Mouse (Mus musculus): ENCODE data around the gene Trpm1.
"Not testable (repeated sequence)": the region's sequence is repeated elsewhere in the genome, so short reads cannot be mapped to it uniquely, and the experiment has no call there.

Trpm1 gene

GRCm38 (mm10) chr7:64153535-64153934 lies at the start of gene Trpm1:
Gene Trpm1, plus strand, starts transcription at chr7:64153835.
- no peak for DNase-seq (ENCODE audit: low spot score)

GRCm38 (mm10) chr7:64122131-64122715 lies 31.4 kb upstream of the Trpm1 start:
- no peak for DNase-seq (ENCODE audit: low spot score)

- no peak for DNase-seq (ENCODE audit: low spot score)
Measured at GRCm38 (mm10) chr7:64123721-64124120, 29.9 kb upstream of the Trpm1 start.

DNA sequence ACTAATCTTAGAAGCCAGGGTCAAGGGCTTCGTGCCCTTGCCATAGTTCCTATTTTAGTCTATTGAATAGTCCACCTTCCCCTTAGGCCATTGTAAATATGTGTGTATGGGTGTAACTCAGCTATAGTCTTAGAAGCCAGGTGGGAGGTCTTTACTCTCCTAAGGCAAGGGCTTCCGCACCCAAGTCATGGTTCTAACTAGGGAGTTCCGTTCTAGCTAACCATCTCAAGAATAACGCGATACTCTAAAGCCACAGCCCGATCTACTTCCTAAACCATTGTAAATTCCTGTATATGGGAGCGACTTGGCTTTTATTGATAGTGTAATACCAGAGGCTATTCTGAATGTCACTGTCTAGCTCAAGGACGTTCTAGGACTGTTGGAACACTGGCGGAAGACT lies 27.6 kb upstream of the Trpm1 start:
- DNase-seq (ENCODE audit: low spot score) = not testable (repeated sequence)

DNA sequence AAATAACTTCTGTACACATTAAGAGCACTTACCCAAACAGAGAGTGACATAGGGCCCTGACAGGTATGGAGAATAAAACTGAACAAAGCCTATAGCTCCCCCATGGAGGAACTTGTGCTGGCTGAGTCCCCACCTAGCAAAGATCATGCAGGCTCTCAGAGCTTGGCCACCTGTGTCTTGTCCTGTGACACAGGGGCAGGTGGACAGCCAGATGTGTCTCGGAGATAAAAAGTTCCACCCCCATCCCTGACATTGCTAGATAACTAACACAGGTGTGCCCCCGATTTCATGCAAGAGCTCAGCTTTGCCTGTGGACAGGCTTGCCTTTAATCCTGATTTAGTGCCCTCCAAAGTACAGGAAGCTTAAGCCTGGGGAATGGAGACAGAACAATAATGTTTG lies 13.8 kb upstream of the Trpm1 start:
- DNase-seq (ENCODE audit: low spot score) = no peak

DNA sequence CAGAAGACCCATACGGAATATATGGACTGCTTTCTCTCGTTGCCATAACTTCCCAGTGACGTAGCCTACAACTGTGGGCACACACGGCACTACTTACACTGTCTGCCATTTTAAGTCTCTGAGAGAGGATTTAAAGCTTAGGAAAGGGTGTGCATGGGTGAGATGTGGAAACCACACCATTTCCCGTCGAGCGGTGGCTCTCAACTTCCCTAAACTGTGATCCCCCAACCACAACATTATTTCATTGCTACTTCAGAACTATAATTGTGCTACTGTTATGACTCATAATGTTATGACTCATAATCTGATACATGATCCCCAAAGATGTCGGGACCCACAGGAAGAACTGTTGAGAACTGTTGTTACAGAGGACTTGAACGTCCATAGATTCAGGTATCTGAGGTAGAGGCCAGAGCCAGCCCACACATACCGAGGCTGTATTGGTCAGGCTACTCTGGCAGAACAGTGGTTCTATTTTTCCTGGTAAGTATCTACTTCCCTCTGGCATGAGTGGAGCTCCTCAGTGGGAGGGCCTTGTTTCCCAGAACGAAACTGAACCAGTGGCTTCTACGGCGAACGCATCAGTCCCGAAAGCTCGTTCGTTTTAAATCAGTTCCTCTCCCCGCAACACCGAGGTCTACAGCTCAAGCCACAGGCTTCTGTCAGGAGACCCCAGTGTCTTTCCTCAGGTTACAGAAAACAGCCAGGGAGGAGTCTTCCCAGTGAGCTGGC lies 12.2 kb upstream of the Trpm1 start:
- no peak for DNase-seq (ENCODE audit: low spot score)

DNA sequence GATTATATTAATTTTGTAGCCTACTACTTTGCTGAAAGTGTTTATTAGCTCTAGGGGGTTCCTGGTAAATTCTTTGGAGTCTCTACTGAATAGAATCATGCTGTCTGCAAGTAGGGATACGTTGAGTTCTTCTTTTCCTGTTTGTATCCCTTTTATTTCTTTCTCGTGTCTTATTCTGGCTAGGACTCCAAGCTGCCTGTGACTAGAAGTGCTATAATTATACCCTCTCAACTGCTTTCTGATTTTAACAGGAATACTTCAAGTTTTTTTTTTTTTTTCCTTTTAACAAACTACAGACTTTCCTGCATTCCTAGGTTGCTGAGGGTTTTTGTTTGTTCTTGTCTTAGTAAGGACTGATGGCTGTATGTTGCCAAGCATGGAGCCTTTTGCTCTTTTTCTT lies 4.3 kb upstream of the Trpm1 start:
- DNase-seq (ENCODE audit: low spot score) = no peak

- no peak for DNase-seq (ENCODE audit: low spot score)
Measured at GRCm38 (mm10) chr7:64149747-64150146, 3.9 kb upstream of the Trpm1 start.

DNA sequence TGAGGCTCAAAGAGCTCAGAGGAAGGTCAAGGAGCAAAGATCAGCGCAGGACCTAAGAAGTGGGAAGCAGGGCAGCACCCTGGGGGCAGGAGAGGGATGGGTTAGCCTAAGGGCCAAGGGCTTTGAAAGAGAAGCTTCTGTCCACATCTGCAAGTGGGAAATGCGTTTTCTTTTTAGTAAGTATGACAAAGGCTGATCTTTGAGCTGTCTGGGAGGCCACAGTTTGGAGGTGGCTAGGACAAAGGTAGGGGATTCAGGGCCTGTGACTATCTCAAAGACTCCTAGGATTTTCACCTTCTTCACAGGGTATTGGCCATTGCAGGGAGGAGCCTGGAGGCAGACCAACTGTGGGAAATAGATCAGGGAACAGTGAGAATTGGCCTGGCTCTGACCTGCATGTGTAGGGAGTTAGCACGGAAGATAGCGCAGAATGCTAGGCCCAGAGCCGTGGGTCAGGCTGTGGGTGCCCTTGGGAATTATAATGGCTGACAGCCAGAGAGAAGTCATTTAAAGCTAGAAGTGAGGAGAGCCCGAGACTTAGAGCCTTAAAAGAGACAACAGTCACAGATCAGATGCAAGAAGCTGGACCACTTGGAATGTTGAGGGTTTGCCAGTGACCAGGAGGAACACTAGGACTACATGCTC lies 3.1 kb upstream of the Trpm1 start:
- DNase-seq (ENCODE audit: low spot score) = no peak

GRCm38 (mm10) chr7:64155226-64155625 lies 1.6 kb downstream of the Trpm1 start:
- no peak for DNase-seq (ENCODE audit: low spot score)

GRCm38 (mm10) chr7:64155687-64156086 lies 2.1 kb downstream of the Trpm1 start:
- DNase-seq (ENCODE audit: low spot score) = no peak

GRCm38 (mm10) chr7:64156271-64156911 lies 2.8 kb downstream of the Trpm1 start:
- no peak for DNase-seq (ENCODE audit: low spot score)

DNA sequence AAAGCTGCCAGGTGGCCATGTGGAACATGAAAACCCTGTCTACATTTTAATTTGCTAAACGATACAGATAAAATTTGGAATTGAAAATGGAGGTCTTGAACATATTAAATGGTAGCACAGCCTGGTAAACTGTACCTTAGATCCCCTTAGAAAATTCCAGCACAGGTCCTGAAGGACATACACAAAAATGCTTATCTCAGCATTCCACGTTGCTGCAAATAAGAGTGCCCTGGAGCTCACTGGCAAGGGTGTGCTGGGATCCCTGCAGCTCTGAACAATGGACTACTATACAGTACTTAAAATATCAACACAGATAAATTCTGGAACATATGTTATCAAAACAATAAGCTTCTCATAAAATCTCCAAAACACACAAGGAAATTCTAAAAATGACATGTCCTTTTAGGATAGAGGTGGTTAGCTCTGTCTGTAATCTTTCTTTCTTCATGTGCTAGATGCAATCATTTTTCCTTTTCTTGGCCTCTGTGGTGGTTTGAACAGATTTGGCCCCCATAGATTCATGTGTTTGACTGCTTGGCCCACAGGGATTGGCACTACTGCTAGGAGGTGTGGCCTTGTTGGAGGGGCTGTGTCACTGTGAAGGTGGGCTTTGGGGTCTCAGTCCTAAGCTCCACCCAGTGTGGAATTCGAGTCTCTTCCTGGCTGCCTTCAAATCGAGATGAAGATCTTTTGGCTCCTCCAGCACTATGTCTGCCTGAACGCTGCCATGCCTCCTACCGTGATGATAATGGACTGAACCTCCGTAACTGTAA lies 3.5 kb downstream of the Trpm1 start:
- DNase-seq (ENCODE audit: low spot score) = no peak

DNA sequence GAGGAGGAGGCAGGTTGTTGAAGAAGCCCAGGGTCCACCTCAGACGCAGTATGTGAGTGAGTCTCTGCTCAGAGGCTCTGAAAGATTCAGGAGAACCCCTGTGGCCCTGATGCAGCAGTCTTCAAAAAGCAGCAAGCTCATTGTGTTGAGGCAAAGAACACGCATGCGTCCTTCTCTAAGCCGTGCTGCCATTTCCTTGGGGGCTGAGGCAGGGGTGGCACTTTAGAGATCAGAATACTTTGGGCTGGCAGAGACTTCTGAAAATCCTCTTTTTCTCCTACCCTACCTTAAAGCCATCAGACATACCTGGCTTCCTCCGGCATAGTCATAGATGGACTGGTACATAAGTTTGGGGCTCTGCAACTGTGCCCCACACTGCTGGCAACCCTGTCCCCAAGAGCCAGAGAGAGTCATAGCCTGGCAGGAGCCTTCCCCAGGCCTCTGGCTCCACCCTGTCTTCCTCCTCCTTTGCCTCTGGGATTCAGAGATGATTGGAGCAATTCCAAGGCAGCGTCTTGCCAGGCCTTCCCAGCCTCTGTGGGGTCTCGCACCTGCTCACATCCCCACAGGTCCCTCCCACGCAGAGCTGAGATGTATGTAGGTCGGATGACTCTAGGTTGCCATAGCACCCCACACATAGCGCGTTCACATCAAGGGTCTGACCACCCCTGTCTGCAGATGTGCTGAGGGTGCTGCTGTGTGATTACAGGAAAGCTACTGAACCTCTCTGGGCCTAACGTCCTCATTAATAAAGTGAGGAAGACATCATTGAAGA lies 4.8 kb downstream of the Trpm1 start:
- no peak for DNase-seq (ENCODE audit: low spot score)

GRCm38 (mm10) chr7:64159056-64159542 lies 5.5 kb downstream of the Trpm1 start:
- no peak for DNase-seq (ENCODE audit: low spot score)

- DNase-seq (ENCODE audit: low spot score) = no peak
Measured at GRCm38 (mm10) chr7:64159612-64160591, 6.3 kb downstream of the Trpm1 start.

DNA sequence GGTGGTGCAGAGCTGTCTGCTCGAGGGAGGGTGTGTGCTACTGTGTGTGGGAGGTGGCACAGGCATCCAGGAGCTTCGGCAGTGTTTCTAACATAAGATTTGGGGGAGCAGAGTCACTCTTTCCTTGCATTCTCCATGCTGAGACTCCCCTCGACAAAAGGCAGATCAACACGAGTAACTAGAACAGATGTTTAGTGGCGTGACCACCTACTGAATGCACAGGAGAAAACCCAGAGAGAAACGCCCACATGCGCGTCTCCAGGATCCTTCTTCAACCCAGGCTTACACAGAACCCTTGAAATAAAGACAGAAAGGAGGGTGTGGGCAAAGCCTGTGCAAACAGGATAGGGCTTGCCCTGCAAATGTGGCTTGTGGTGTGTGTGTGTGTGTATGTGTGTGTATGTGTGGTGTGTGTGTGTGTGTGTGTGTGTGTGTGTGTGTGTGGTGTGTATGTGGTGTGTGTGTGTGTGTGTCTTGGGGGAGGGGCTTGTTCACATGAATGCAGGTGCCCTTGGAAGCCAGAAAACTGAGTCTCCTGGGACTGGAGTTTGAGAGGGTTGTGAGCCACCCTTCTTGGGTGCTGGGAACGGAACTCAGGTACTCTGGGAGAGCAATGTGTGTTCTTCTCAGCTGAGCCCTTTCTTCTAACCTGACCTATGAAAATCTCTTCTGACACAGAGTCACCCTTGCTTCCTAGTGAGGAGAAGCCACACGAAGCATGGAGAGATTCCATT lies 7.3 kb downstream of the Trpm1 start:
- no peak for DNase-seq (ENCODE audit: low spot score)

- DNase-seq (ENCODE audit: low spot score) = no peak
Measured at GRCm38 (mm10) chr7:64161990-64162389, 8.4 kb downstream of the Trpm1 start.

GRCm38 (mm10) chr7:64163086-64163485 lies 9.5 kb downstream of the Trpm1 start:
- DNase-seq (ENCODE audit: low spot score) = no peak
